Mouse (Mus musculus) heart, embryonic 10.5 days (tissue): ENCODE results near the gene Egfl8. TPM values are rescaled to one million over a fixed set of nuclear protein-coding genes. Genes with fewer than 3 reads are reported as not detected.

Source experiments
- DNase-seq: peaks from one replicate; pipeline ENCODE4 v3.0.0-alpha.2; 2017; ENCODE audit warnings: low spot score
- H3K27ac ChIP-seq: fragments of 300-500 bp; sonication (generic); 2 replicates; pipeline ENCODE4 v1.5.1; 2016; ENCODE audit warnings: mild to moderate bottlenecking
- H3K27me3 ChIP-seq: fragments of 300-500 bp; sonication (generic); 2 replicates; pipeline ENCODE4 v1.6.1; 2016; ENCODE audit warnings: mild to moderate bottlenecking; ENCODE audit not compliant: poor library complexity, insufficient read depth, severe bottlenecking
- H3K36me3 ChIP-seq: fragments of 300-500 bp; sonication (generic); 2 replicates; pipeline ENCODE4 v1.6.1; 2016; ENCODE audit warnings: mild to moderate bottlenecking, moderate library complexity
- H3K4me1 ChIP-seq: fragments of 300-500 bp; sonication (generic); 2 replicates; pipeline ENCODE4 v1.6.1; 2016; ENCODE audit warnings: mild to moderate bottlenecking
- H3K4me3 ChIP-seq: fragments of 300-500 bp; sonication (generic); 2 replicates; pipeline ENCODE4 v1.5.1; 2016; ENCODE audit warnings: mild to moderate bottlenecking, moderate library complexity
- H3K9me3 ChIP-seq: fragments of 300-500 bp; sonication (generic); 2 replicates; pipeline ENCODE4 v1.6.1; 2016; ENCODE audit warnings: mild to moderate bottlenecking, moderate library complexity
- WGBS: fragments of 180-500 bp; shearing (Covaris S2); methylation state at CpG from one replicate; pipeline ENCODE4 v1.1.7; 2016; 5-methylcytosine and 5-hydroxymethylcytosine counted together
- polyA plus RNA-seq: library from polyadenylated mRNA; unstranded; fragments of >200 nt; fragmentation: Nextera tagmentation; extraction: Ambion mirVana; gene quantifications from 2 replicates; pipeline ENCODE4 v1.2.1, GENCODE M21; 2016

Egfl8 gene
- polyA plus RNA-seq, 1 experiment from 2014 or later = 1.7 TPM

GRCm38 (mm10) chr17:34587423-34587811 lies 28.4 kb downstream of the Egfl8 start:
- peaks cover 58% of the 10 kb centered on the region for H3K4me1 ChIP-seq

GRCm38 (mm10) chr17:34586796-34587422 lies 28.9 kb downstream of the Egfl8 start:
- peaks cover 58% of the 10 kb centered on the region for H3K4me1 ChIP-seq

More at GRCm38 (mm10) chr17:34587423-34587811, 28.4 kb downstream of the Egfl8 start:
- Histone ChIP-seq H3K27me3 (peaks cover 10% of the 10 kb centered on the region), H3K4me3 (peak overlapping the region; percentile 83), H3K9me3 (no peaks in the 10 kb centered on the region), H3K36me3 (no peaks in the 10 kb centered on the region), H3K27ac (peak overlapping the region; percentile 95)
- DNase-seq = peak; percentile 97
- under 1% methylated on average over 50 of the region's 50 CpGs for WGBS

GRCm38 (mm10) chr17:34585877-34586771 lies 29.6 kb downstream of the Egfl8 start:
- 28% methylated on average over 32 of the region's 32 CpGs for WGBS
- peaks cover 14% of the 10 kb centered on the region for H3K27me3 ChIP-seq
- H3K27ac ChIP-seq = peak overlapping the region; percentile 95
- H3K9me3 ChIP-seq = no peaks in the 10 kb centered on the region
- H3K4me3 ChIP-seq = peak overlapping the region; percentile 83
- DNase-seq = no peak
- peaks cover 51% of the 10 kb centered on the region for H3K4me1 ChIP-seq
- no peaks in the 10 kb centered on the region for H3K36me3 ChIP-seq

More at GRCm38 (mm10) chr17:34586796-34587422, 28.9 kb downstream of the Egfl8 start:
- peaks cover 14% of the 10 kb centered on the region for H3K27me3 ChIP-seq
- no peaks in the 10 kb centered on the region for H3K36me3 ChIP-seq
- under 1% methylated on average over 38 of the region's 38 CpGs for WGBS
- H3K27ac ChIP-seq = peak overlapping the region; percentile 95
- DNase-seq = peak; percentile 96
- H3K9me3 ChIP-seq = no peaks in the 10 kb centered on the region
- peak overlapping the region; percentile 83 for H3K4me3 ChIP-seq

GRCm38 (mm10) chr17:34585121-34585520 lies 30.6 kb downstream of the Egfl8 start:
- Histone ChIP-seq H3K27ac (no peak overlapping the region), H3K4me1 (peaks cover 41% of the 10 kb centered on the region), H3K36me3 (no peaks in the 10 kb centered on the region), H3K4me3 (no peak overlapping the region), H3K9me3 (no peaks in the 10 kb centered on the region), H3K27me3 (peaks cover 14% of the 10 kb centered on the region)
- 90% methylated on average over 8 of the region's 8 CpGs for WGBS
- DNase-seq = no peak

GRCm38 (mm10) chr17:34583819-34584218 lies 32.0 kb downstream of the Egfl8 start:
- H3K36me3 ChIP-seq = 0 out of 2 replicates have a peak, but pooled peaks cover 3% of the 10 kb centered on the region
- DNase-seq = no peak
- WGBS = 80% methylated on average over 8 of the region's 8 CpGs
- peaks cover 14% of the 10 kb centered on the region for H3K27me3 ChIP-seq
- peaks cover 28% of the 10 kb centered on the region for H3K4me1 ChIP-seq
- H3K9me3 ChIP-seq = no peaks in the 10 kb centered on the region
- no peak overlapping the region for H3K4me3 ChIP-seq
- H3K27ac ChIP-seq = no peak overlapping the region

- Histone ChIP-seq H3K4me1 (peaks cover 24% of the 10 kb centered on the region), H3K9me3 (no peaks in the 10 kb centered on the region), H3K27me3 (peaks cover 14% of the 10 kb centered on the region), H3K36me3 (0 out of 2 replicates have a peak, but pooled peaks cover 4% of the 10 kb centered on the region), H3K27ac (0 out of 2 replicates have a peak overlapping the region, but pooled peaks have one; percentile 13), H3K4me3 (no peak overlapping the region)
- DNase-seq = no peak
- WGBS = 51% methylated on average over 7 of the region's 7 CpGs
Measured at GRCm38 (mm10) chr17:34583397-34583796, 32.4 kb downstream of the Egfl8 start.

GRCm38 (mm10) chr17:34582528-34582927 lies 33.2 kb downstream of the Egfl8 start:
- H3K27ac ChIP-seq = no peak overlapping the region
- DNase-seq = no peak
- 76% methylated on average over 12 of the region's 12 CpGs for WGBS
- H3K4me1 ChIP-seq = peaks cover 17% of the 10 kb centered on the region
- no peaks in the 10 kb centered on the region for H3K9me3 ChIP-seq
- peaks cover 14% of the 10 kb centered on the region for H3K27me3 ChIP-seq
- H3K36me3 ChIP-seq = 0 out of 2 replicates have a peak, but pooled peaks cover 4% of the 10 kb centered on the region
- no peak overlapping the region for H3K4me3 ChIP-seq

GRCm38 (mm10) chr17:34578070-34578469 lies 37.7 kb downstream of the Egfl8 start:
- DNase-seq = no peak
- H3K27me3 ChIP-seq = peaks cover 14% of the 10 kb centered on the region
- 88% methylated on average over 3 of the region's 3 CpGs for WGBS
- 0 out of 2 replicates have a peak, but pooled peaks cover 11% of the 10 kb centered on the region for H3K36me3 ChIP-seq
- no peak overlapping the region for H3K4me3 ChIP-seq
- peaks cover 6% of the 10 kb centered on the region; the same call in 1 of the 2 replicates for H3K4me1 ChIP-seq
- no peak overlapping the region for H3K27ac ChIP-seq
- no peaks in the 10 kb centered on the region for H3K9me3 ChIP-seq

GRCm38 (mm10) chr17:34576577-34576976 lies 39.2 kb downstream of the Egfl8 start:
- H3K4me3 ChIP-seq = no peak overlapping the region
- peaks cover 9% of the 10 kb centered on the region; the same call in 1 of the 2 replicates for H3K27me3 ChIP-seq
- H3K4me1 ChIP-seq = peaks cover 10% of the 10 kb centered on the region; the same call in 1 of the 2 replicates
- H3K27ac ChIP-seq = no peak overlapping the region
- 0 out of 2 replicates have a peak, but pooled peaks cover 4% of the 10 kb centered on the region for H3K9me3 ChIP-seq
- no peak for DNase-seq
- 73% methylated on average over 5 of the region's 5 CpGs for WGBS
- peaks cover 15% of the 10 kb centered on the region; the same call in 1 of the 2 replicates for H3K36me3 ChIP-seq

- no peak for DNase-seq
- 18% methylated on average over 15 of the region's 15 CpGs for WGBS
- Histone ChIP-seq H3K9me3 (0 out of 2 replicates have a peak, but pooled peaks cover 4% of the 10 kb centered on the region), H3K4me3 (no peak overlapping the region), H3K36me3 (peaks cover 24% of the 10 kb centered on the region), H3K27ac (no peak overlapping the region), H3K4me1 (peaks cover 10% of the 10 kb centered on the region; the same call in 1 of the 2 replicates), H3K27me3 (peaks cover 26% of the 10 kb centered on the region)
Measured at GRCm38 (mm10) chr17:34572361-34572760, 43.4 kb downstream of the Egfl8 start.

- no peak for DNase-seq
- H3K9me3 ChIP-seq = 0 out of 2 replicates have a peak, but pooled peaks cover 4% of the 10 kb centered on the region
- H3K4me3 ChIP-seq = no peak overlapping the region
- H3K27me3 ChIP-seq = peaks cover 31% of the 10 kb centered on the region
- peaks cover 21% of the 10 kb centered on the region for H3K36me3 ChIP-seq
- H3K27ac ChIP-seq = no peak overlapping the region
- WGBS = 13% methylated on average over 5 of the region's 5 CpGs
- H3K4me1 ChIP-seq = peaks cover 10% of the 10 kb centered on the region; the same call in 1 of the 2 replicates
Measured at GRCm38 (mm10) chr17:34571875-34572274, 43.9 kb downstream of the Egfl8 start.

GRCm38 (mm10) chr17:34569919-34570318 lies 45.9 kb downstream of the Egfl8 start:
- H3K36me3 ChIP-seq = peaks cover 21% of the 10 kb centered on the region
- 0 out of 2 replicates have a peak, but pooled peaks cover 4% of the 10 kb centered on the region for H3K9me3 ChIP-seq
- no peak overlapping the region for H3K27ac ChIP-seq
- peaks cover 49% of the 10 kb centered on the region for H3K27me3 ChIP-seq
- WGBS = 68% methylated on average over 4 of the region's 4 CpGs
- no peak for DNase-seq
- H3K4me3 ChIP-seq = no peak overlapping the region
- H3K4me1 ChIP-seq = peaks cover 12% of the 10 kb centered on the region
